Mouse (Mus musculus) kidney, postnatal 14 days (tissue): ENCODE results near the gene Ppp1cb.
"Not testable (repeated sequence)": the region's sequence is repeated elsewhere in the genome, so short reads cannot be mapped to it uniquely, and the experiment has no call there.

Experiments
- DNase-seq: peaks from one replicate; pipeline ENCODE4 v3.0.0; 2022; ENCODE audit warnings: mixed read lengths

Ppp1cb gene

DNA sequence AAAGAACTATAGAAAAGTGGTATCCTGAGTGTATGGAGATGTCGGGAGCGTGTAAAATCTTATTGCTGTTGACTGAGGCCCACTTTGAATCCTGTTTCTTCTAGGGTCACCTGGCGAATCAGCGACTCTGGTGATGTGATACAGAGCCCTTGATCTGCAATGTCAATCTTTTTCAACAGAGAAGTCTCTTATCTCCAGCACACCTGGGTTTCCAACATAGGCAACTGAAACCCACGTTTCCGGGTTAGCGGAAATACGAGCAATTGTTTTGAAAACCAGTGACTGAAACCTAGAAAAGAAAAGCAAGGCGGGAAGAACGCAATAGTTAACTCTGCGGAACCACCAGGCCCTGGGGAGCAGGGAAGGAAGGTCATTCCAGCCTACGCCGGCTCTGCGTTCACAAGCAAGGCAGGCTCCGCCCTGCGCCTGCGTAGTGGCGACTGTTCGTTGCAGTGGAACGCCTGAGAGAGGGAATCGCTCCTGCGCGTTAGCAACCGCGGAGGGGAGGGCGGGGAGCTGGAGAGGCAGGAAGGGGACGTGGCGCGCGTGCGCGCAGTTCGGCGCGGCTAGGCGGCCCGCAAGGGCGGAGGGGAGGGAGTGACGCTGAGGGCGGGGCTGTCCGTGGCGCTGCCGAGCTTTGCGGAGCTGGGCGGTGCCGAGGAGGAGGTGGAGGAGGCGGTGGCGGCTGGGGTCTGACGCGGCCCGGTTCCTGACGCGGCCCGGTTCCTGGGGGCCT is at the start of gene Ppp1cb:
Ppp1cb (plus strand) TSS at position 436 of the 736 bp plus-strand sequence.
- DNase-seq = peak; percentile 99

DNA sequence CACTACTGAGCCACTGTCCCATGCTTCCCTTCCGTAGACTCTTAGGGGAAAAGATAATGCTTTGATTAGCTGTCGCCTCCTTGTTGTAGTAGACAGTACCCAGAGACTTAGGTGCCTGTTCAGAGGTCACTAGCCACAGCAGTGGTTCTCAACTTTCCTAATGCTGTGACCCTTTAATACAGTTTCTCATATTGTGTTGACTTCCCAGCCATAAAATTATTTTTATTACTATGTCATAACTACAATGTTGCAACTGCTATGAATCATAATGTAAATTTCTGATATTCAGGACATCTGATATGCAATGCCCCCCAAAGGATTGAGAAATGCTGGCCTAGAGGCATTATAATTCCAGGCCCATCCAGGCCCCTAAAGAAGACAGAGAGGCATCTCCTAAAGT is 48.9 kb upstream of the Ppp1cb start:
- DNase-seq = no peak

DNA sequence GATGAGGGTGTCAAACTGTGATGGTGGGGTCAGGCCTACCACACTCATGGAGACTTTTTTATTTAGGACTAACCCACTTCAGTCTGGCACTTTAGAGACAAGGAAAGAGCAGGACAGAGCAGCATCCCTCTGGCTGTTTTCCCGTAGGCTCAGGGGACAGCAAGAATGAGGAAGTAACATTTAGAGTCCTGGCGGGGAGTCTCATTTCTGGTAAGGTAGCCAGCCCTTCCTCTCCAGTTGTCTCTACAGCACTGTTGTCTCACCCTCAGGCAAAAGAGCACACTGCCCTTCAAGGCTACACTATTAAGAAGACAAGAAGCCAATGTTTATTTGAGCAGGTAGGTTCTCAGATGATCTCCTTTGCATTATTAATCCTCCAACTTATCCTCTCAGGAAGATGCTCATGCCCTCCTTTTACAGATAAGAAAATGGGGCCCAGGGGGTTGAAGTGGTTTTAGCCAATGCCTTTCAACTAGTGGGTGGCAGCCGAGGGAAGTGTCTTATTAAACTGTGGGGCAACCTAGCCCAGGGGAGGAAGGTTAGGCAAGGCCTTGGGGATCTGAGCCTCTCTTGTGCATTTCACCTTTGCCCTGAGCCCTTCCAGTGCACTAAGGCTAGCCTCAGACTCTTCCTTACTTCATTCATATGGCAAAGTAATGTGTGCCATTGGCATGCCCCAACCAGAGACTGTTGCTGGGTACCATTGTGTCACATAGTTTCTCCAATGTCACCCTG is 47.5 kb upstream of the Ppp1cb start:
- no peak for DNase-seq

DNA sequence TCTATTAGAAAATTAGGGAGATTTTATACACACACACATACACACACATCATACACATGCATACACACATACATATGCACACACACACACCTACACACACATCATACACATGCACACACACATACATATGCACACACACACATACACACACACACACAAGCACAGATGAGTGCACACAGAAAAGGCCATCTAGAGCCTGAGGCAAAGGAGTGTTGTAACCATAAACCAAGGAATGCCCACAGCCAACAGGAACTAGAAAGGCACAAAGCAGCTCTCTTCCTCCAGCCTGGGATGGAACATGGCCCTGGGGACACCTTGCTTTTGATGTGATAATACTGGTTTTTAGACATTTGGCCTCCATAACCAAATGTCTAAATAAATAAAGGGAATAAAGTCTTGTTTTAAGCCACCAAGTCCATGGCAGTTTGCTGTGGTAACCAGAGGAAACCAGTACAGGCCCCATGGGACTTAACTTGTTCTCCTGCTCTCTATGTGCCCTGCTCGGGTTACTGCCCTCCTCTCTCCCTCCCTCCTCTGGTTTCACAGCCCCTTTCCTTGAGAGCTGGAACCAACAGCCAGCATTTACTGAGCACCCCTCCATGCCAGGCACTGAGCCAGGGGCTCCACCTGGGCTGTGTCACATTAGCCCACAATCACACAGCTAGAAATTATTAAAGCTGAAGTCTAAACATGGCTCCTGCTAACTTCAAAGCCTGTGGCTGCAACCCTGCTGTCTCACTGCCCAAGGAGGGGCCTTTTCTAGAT is 46.3 kb upstream of the Ppp1cb start:
- DNase-seq = peak; percentile 53

DNA sequence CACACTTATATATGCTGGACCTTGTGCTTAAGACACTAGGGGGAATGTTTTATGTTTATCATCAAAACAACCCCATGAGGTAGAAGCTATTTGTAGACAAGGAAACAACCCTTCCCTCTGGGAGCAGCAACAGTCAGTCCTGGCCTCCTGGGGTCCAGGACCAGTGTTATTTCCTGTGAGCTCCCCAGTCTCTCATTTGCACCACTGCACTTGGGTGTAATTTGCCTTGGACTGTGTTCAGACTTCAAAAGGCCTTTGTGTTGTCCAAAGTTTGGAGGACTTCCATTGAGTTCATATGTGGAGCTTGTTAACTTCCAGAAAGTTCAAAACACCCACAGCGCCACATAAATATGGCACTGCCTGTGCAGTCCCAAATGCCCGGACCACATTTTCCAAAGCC is 45.6 kb upstream of the Ppp1cb start:
- DNase-seq = peak; percentile 49

DNA sequence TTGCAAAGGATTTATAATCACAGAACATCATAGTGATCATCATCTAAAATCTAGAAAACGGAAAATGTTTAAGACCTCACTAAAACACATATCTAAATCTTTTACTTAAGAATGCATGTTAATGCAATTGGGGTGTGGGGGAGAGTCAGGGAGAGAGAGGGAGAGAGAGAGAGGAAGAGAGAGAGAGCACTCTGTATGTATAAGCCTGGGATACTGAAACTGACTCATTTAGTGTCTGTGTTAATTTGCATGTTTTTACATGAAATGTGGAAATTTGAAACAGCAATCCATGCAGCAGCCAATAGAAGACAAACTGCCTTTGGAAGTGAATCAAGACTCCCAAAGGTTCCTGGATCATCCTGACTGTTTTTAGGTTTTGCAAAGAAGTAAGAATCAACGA is 45.1 kb upstream of the Ppp1cb start:
- no peak for DNase-seq

DNA sequence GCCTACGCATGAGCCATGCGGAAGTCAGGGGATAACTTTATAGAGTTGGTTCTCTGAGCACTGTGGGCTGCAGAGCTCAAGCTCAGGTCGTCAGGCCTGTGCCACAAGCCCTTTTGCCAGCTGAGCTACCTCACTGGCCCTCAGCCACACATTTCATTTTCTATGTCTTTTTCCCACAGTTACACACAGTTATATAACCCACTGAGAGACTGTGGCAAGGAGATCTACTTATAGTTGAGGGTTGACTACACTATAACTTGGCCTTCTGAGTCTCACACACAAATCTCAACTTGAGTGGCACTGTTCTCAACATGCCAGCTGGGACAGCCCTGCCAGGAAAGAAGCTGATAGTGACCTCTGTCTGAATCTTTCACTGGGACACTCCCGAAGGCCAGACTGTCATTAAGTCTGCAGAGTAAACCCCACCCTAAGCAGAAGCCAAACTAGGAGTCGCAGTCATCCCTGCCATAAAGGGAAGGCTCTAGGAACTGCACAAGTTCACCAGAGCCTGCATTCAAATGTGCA is 44.1 kb upstream of the Ppp1cb start:
- DNase-seq = no peak

DNA sequence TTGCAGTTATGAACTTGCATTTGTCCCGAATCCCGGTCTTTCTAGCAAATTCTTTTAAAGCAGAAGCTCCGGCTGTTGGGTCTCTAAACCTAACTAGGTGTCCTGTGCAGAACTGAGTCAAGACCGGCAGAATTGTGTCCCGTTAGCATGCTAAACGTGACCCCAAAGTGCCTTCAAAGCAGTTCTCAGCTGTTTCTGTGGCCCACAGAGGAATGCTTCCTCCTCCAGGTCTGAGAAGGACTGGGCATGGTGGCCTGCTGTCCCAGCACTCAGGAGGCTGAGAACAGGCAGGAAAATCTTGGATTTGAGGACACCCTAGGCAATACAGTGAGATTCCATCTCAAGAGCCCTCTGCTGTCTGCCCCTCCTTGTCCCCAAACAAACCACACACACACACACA is 43.1 kb upstream of the Ppp1cb start:
- DNase-seq = no peak

DNA sequence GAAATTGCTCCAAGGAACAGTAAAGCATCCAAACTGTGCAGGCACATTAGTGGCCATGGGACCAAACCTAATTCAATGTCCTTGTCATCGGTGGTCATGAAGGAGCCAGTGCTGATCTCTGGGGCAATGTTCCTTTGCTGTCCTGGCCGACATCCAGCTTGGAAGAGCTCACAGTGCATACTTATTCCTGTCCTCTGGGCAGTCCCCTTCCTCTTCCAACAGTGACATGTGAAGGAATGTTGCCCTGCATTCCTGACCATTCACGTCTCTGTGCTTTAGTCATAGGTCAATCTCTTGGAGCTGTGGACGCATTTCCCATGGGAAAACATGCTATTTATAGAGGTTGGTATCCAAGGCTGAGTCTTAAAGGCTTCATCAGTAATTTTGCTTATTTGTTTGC is 41.8 kb upstream of the Ppp1cb start:
- peak; percentile 85 for DNase-seq

DNA sequence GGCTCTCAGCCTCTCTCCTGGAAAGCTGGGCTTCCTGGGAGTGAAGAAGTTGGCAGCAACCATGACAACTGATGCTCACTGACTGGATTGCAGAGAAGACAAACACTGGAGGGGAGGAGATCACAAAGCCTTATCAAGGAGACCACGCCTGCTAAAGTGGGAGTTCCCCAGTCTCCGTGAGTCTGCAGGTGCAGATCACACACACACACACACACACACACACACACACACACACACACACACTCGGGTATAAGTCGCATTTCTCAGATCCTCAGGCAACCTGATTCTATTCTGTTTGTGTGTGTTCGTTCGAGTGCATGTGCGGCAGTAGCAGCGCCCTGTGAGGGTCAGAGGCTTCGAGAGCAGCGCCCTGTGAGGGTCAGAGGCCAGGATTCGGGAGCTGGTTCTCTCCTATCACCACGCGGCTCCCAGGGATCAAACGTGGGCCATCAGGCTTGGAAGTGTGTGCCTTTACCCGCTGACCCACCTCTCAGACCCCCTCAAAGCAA is 36.5 kb upstream of the Ppp1cb start:
- no peak for DNase-seq

DNA sequence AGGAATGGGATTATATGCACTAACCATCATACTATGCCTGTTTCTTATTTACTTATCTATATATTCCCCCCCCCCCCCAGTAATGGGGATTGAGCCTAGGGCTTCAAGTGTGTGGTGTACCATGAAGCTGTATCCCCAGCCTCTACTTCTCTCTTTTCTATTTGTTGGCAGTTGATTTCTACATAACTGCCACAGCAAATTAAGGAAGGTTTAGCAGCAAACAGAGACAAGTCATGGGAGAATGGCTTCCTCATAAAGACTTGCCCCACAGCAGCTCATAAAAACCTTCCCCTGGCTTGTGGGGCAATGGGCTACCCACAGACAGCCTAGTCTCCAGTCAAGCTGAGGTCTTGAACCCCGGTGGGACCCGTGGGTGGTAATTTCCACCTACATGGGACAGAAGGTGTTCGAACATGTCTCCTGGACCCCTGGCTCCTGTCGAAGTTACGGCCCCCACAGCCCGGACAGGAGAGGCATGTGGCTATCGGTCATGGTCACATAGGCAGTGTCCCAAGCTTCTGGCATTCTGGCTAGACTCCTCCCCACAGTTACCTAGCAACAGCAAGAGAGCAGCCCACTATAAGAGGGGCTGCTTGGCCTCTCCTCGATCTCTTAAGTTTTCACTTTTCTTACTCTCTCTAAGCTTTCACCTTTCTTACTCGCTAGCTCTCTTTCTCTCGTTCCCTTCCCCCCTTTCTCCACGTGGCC is 35.1 kb upstream of the Ppp1cb start:
- DNase-seq = no peak

DNA sequence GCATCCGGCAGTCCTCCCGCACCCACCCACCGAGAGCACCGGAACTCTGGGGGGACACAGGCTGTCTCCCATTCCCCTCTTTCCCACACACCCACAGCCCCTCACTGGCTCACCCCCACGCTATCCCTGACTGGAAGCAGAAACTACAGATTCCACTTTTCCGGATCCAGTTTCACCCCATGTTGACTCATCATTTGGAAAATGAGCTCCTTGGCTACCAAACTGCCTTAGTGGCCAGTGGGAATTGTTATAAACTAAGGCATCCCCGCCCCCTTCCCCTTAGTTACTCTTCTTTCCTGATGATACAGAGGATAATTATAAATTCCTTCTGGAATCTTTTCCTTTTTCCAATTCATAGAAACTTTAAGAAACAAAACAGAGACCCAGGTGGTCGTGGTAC is 34.2 kb upstream of the Ppp1cb start:
- DNase-seq = no peak

DNA sequence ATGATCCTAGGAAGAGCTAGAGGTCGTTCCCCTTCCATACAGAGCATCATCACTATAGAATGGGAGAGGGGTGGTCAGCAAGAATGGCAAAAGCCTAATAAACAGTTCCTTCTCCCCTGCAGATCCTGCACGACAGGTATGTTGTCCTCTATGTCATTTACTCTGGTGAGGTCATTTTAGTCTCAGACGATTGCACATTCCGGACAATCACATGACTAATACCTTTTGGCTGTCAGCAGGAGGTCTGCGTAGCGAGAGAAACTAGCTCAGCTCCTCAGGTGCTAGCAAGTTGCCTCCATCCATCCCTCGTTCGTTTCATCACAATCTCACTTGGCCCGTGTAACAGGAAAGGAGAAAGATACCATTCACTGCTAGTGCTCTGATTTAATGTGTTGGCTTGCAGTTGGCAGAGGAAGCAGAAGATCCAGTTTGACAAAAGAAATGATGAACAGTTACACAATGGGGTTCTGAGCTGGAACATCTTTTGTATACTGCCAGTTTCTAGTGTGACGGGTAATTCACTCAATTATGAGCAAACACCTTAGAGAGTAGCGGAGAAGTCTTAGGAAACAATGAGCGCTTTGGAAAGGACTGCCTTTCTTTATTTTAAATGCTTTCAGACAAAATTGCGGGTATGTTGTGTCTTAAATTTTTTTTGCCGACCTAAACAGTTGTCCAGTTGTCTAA is 33.0 kb upstream of the Ppp1cb start:
- peak; percentile 23 for DNase-seq

DNA sequence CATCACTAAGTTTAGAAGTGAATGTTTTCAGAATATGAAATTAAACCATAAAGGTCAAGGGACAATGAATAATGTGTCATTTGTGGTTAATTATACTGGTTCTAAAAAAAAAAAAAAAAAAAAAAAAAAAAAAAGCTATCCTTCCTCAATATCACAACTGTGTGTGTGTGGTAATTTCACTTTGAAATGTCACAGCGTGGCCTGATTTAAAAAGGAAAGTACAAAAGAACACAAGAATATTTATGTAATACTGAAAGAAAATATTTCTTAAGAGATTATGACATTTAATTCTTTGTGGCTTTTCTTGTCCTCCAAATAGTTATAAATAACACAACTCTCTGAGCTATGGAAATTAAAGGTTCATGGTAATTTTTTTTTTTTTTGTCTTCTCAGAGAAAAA is 28.2 kb upstream of the Ppp1cb start:
- no peak for DNase-seq

DNA sequence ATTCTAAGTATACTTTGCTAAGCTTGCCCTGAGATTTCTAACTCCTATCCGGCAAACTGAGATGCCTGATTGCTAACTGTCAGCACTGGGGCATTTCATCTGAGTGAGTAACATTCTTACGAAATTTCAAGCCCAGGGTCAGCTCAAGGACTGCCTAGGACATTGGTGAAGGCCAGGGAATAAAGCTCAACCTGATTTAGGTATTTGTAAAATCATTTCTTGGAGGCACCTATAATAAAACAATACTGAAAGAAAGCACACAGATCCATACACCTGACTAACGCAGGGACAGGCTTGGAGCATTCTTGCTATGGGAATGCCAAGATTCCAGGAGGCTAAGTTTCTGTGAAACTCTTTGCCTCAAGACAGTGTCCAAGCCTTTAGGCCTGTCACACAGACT is 24.3 kb upstream of the Ppp1cb start:
- not testable (repeated sequence) for DNase-seq

DNA sequence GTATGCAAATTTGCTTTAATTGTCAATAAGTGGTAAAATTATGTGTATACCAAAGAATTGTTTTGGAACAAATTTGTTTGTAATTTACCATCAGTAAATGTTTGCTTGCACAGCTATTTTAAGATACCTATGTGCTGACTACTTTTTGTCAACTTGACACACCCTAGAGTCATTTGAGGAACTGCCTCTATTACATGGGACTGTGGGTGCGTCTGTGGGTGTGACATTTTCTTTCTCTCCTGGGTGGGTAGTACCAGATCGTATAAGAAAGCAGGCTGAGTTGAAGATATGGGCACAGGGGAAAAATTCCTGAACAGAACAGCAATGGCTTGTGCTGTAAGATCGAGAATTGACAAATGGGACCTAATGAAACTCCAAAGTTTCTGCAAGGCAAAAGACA is 23.0 kb upstream of the Ppp1cb start:
- no peak for DNase-seq

DNA sequence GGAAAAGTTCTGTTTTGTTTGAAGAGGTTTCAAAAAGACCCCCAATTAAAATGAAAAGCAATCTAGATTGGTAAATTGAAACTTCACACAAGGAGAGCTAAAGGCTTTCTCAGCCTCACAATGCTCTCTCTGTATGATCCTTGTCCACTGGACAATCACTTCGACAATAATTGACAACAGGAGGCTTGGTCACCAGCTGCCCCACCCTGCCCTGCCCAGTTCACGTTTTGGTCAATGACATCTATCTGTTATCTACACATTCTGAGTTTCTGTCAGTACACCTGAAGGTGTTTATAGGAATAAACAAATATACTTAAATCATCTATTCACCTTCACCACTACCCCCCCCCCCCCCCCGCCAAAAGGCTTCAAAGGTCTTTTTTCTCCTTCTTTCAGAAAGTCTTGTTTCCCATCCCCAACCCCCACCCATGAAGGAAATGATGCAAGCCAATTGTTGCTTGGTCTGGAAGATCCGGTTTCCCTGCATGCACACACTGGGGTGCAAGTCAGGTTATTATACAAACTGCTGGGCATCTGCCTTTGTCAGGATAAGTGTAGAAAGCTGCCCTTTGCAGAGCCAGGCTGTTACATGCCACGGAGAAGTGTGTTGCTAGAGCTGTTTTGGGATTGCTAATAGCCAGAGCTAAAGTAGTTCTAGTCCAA is 20.6 kb upstream of the Ppp1cb start:
- DNase-seq = no peak

DNA sequence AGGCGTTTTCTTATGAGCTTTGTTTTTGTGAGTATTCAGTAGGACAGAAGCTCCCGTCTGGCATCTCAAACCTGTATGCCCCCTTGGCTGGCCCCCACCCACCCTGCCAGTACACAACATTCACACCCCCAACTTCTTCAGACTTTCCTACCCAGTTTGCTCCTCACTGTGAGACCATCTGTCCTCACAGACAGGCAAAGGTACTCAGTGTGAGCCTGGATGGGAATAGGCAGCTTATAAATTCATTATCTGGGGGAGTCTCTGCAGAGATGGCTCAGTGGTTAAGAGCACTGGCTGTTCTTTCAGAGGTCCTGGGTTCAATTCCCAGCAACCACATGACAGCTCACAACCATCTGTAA is 20.1 kb upstream of the Ppp1cb start:
- no peak for DNase-seq

DNA sequence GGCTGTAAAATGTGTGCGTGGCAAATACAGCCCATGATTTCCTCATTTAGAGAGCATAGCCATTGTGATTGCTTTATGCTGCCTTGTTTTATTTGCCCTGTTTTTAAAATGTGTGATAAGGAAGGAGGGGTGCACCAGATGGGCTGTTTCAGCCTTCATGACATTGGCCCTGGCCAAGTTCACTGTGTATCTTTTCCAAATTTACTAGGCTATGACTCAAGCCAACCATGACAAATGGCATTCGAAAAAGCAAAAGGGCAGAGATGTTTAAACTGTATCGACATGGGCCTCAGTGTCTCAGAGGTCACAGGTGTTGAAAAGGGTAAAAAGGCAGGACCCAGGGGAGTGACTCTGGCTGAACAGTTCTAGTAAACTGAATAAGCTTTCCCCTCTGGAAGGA is 17.3 kb upstream of the Ppp1cb start:
- DNase-seq = peak; percentile 55

DNA sequence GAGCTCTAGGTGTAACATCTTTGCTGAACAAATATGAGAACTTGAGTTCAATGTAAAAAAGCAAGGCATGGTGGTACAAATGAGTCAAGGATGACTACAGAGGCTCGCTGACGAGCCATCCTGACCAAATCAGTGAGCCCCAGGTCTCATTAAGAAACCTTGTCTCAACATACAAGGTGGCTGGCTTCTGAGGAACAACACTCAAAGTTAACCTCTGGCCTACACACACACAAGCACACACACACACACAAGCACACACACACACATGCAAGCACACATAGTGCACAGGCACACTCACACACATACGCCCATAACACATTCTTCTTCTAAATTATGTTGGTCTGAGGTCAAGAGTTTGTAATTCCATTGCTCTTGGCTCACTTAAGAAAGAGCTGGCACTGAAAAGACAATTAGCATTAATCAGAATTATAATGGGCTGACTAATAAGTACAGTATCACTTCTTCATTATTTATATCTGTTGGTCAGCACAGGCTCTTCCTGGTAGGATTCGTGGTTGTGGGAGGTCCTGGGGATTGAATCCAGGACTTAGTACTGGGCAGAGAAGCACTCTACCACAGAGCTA is 16.6 kb upstream of the Ppp1cb start:
- peak; percentile 32 for DNase-seq

DNA sequence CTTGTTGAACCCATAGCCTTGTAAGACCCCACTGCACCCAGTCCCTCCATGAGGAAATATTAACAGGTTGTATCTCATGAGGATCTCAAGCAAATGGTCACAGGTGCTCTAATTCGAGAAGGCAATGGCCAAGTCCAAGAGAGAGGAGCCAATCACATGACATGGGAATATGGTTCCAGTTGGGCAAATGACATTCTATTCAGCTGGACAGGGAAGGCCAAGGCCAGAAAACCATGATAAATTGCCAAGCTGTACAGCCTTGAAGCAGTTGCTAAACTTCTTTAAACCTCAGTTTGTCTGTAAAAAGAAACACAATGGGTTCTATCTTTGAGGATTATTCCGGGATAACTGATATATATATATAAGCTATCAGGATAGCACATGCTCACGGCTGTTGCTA is 14.7 kb upstream of the Ppp1cb start:
- DNase-seq = no peak
